Mouse (Mus musculus) cerebellum, postnatal 4 days (tissue): ENCODE results near the gene Il1r1.

Experiments
- DNase-seq, 2 experiments: peaks; one replicate each; pipeline ENCODE4 v3.0.0; 2022; ENCODE audit warnings: low spot score in 2 of 2, mixed read lengths in 1 of 2

Gene Il1r1

GRCm38 (mm10) chr1:40317657-40318056, 92.8 kb downstream of the Il1r1 start:
- no peak for DNase-seq

GRCm38 (mm10) chr1:40321824-40322223, 96.9 kb downstream of the Il1r1 start:
- no peak for DNase-seq

GRCm38 (mm10) chr1:40322543-40322942, 97.7 kb downstream of the Il1r1 start:
- no peak for DNase-seq

- DNase-seq: no peak
Observed at GRCm38 (mm10) chr1:40324457-40324856, 99.6 kb downstream of the Il1r1 start, which contains the start of gene Il1rl2. TSS of gene Il1rl2 (plus strand) at chr1:40324610.

GRCm38 (mm10) chr1:40324955-40325702, 100.2 kb downstream of the Il1r1 start:
- DNase-seq: no peak

GRCm38 (mm10) chr1:40325711-40326327, 100.9 kb downstream of the Il1r1 start:
- no peak for DNase-seq

- no peak for DNase-seq
Observed at GRCm38 (mm10) chr1:40327604-40328003, 102.7 kb downstream of the Il1r1 start.

GRCm38 (mm10) chr1:40329526-40329925, 104.6 kb downstream of the Il1r1 start:
- no peak for DNase-seq

- DNase-seq: no peak
Observed at GRCm38 (mm10) chr1:40330181-40330580, 105.3 kb downstream of the Il1r1 start.

GRCm38 (mm10) chr1:40339346-40339745, 114.5 kb downstream of the Il1r1 start:
- no peak for DNase-seq

GRCm38 (mm10) chr1:40340102-40340501, 115.2 kb downstream of the Il1r1 start:
- DNase-seq: no peak

- DNase-seq: no peak
Observed at GRCm38 (mm10) chr1:40352158-40352903, 127.5 kb downstream of the Il1r1 start.

- DNase-seq: no peak
Observed at GRCm38 (mm10) chr1:40352904-40353286, 128.0 kb downstream of the Il1r1 start.

GRCm38 (mm10) chr1:40354665-40355064, 129.8 kb downstream of the Il1r1 start:
- DNase-seq: no peak

GRCm38 (mm10) chr1:40355431-40355843, 130.6 kb downstream of the Il1r1 start:
- DNase-seq: no peak

- no peak for DNase-seq
Observed at GRCm38 (mm10) chr1:40355904-40356521, 131.1 kb downstream of the Il1r1 start.

GRCm38 (mm10) chr1:40357921-40358320, 133.0 kb downstream of the Il1r1 start:
- no peak for DNase-seq

- no peak for DNase-seq
Observed at GRCm38 (mm10) chr1:40358351-40358750, 133.5 kb downstream of the Il1r1 start.

- DNase-seq: no peak
Observed at GRCm38 (mm10) chr1:40358771-40359181, 133.9 kb downstream of the Il1r1 start.

- no peak for DNase-seq
Observed at GRCm38 (mm10) chr1:40359731-40360130, 134.9 kb downstream of the Il1r1 start.

- no peak for DNase-seq
Observed at GRCm38 (mm10) chr1:40360969-40361368, 136.1 kb downstream of the Il1r1 start.

- no peak for DNase-seq
Observed at GRCm38 (mm10) chr1:40361596-40361995, 136.7 kb downstream of the Il1r1 start.
